Mouse (Mus musculus) T-helper 1 cell (primary cell): ENCODE measurements at regions not wholly inside any gene's neighbourhood (a gene's known extent, or its start where the extent isn't known, plus 50 kb on each side); places are given as distances from the start of the nearest gene placed in this dataset.

Experiments
- in situ Hi-C: fragments of 300-600 bp; cut with MboI, MseI; formaldehyde crosslinking; loops from one replicate; pipeline ENCODE4 v1.15.1; 2025; ENCODE audit warnings: high pct_unique_total_duplicates

DNA sequence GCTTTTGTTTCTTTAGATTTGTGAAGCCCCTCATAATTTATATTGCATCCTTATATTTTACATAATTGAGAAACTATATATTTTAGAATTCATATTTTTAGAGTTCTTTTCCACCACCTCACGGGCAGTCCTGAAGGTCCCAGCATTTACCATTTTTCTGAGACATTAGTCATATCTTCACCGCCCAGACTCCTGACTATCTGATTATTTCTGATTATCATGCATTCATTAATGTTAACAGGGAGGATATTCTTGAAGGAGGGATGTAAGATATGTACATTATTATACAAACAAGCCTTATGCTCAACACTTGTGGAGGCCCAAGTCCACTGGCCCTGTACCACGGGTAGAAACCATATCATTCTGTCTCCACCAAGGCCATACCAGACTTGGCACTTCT, 743.4 kb downstream of the Hace1 start:
- in situ Hi-C loops = no loop called here

DNA sequence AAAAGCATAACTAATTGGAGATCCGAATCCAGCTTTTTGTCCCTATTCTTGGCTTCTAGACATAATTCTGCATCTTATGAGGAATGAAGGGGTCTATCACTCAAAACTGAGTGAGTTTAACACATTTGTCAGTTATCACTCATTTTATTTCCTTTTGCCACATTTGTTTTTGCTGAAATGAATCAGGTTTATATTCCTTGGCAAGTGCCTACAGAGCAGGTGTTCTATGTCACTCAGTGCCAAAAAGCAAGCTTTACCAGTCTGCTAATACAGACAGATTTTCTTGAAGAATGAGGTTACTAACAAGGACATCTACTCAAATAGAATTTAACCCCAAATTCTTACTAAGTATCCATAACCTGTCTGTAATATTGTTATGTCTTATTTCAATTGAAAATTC, 751.4 kb downstream of the Hace1 start:
- in situ Hi-C loops = no loop called here

DNA sequence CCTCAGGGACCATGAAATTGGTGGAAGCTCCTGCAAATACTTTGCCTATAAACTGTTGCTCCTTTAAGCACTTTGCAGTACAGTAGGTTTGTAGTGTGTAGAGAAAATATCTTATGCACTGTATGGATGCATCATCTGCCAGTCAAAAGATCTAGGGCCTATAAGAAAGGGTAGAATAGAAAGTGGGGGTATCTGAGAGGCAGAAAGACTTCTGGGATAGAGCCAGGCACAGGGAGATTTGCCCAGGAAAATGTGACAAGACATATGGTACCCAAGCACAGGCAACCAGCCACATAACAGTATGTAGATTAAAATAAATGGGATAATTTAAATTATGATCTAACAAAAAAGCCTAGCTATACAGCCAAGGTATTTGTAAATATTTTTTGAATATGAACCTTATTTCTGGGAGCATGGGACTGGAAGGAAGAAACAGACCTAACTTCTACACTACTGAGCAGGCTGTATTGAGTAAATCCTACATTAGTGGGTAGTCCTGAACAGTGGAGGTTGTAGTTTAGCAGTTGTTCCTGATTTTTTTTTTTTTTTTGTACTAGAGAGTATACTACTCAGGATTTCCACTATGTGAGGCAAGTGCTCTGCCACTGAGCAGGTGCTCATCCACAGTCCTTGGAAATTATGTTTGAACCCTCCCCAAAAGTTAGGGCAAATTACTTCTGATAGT, 754.1 kb downstream of the Hace1 start:
- in situ Hi-C loops = no loop called here

DNA sequence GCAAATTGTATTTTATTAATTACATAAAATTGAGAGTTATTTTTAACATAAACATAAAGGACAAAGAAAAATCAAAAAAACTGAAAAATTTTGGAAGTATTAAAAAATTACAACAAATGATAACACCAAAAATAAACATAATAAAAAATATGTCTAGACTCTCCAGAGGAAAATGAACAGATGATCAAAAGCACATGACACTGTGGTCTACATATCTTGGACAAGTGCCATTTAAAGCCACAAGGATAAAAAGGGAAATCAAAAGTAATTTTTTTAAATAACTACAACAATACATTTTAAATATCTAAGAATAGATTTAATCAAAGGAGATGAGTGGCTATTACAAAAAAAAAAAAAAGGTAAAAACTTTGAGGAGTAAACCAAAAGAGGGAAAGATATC, 755.6 kb downstream of the Hace1 start:
- in situ Hi-C loops = no loop called here

DNA sequence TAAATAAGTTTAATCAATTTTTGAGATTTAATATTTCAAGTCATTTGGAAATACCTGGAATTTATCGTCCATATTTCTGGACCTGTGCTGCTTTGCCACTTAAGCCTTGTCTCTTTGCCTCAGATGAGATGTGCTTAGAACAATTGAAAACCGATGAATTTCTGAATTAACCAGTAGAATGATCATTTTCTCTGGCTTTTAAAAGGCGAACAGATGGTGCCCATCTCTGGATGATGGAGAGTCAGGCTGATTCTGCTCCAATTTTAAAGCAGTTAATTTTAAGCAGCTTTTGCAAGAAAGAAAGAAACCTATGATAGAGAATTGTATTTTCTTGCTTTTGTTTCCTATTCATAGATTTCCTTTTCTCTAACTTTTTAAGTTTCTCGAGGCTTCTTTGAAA, 767.7 kb downstream of the Hace1 start:
- in situ Hi-C loops = no loop called here

DNA sequence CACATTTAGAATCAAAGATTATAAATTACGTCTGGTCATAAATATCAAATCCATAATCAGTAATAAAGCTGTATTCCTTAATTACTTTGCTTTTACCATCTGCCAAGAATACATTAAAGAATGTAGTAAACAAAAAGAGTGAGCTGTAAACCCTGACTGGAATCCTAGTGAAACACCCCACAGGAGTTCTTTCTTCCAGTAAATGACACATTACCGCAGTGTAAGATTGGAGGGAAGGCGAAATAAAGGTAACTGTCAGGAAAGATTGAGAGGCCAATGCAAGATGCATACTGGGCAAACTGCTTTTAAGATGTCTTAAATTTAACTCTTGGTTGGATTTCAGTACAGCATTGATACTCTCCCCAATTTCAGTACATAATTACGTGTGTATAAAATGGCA, 772.0 kb downstream of the Hace1 start:
- in situ Hi-C loops = no loop called here

DNA sequence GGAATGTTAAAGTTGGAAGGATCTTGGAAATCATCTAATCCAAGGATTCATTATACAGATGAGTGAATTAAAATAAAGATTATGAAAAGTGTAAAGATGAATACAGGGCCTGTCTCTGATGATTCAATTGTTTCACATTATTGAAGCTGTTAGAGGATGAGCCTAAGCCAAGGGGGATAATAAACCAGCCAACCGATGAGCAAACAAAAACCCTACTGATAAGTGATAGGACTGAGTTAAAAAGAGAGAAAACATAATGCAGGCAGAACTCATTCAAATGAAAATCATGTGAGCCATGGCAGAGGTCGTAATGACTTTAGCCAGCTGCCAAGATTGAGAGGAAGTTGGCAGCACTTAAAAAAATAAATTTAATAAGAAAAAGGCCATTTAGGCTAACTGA, 772.6 kb downstream of the Hace1 start:
- in situ Hi-C loops = no loop called here

DNA sequence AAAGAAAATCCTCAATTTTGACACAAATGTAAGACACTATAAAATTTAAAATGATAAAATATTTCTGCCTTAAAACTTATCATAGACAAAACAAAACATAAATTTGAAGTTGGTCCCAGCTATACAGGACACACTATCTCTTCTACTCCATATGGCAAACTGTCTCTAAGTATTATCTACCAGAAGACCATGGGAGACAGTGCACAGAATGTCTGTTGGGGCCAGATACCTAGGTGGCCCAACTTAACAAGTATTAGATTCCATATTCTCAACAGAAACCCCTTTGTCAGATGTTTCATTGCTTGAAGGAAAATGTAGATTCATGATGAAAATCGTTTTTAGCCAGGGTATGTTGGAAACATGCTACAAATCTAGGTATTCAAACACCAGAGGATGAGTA, 779.1 kb downstream of the Hace1 start:
- in situ Hi-C loops = no loop called here

DNA sequence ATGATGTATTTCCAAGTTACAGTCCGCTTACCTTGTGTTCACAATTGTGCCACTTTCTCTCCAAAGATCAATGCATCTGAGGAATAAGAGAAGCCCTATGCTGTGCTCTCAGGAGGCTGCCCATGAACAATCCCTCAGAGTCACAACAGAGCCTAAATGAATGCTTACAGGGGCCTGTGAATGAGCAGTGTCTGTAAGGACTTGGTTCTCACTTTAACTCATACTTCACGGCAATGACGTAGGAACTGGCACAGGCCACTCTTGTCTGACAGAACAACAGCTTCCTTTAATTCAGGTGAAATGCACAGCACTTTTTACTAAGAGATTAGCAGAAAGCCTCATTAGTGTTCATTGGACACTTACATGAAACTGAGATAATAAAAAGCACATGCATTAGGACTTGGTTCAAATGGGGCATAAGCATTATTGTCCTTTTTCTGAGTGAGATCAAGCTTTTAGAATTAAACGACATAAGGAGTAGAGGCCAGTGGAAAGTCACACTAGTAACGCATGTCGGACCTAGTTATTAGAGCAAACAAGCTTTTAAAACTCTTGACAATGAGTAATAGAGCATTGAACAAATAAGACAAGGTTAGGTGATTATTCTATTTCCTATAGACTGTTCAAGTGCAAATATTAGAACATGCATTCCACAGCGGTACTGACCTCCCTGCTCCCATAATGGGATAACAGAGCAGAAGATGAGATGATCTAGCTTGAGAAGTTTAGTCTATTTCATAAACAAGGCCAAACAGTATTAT, 796.3 kb downstream of the Hace1 start:
- in situ Hi-C loops = no loop called here

DNA sequence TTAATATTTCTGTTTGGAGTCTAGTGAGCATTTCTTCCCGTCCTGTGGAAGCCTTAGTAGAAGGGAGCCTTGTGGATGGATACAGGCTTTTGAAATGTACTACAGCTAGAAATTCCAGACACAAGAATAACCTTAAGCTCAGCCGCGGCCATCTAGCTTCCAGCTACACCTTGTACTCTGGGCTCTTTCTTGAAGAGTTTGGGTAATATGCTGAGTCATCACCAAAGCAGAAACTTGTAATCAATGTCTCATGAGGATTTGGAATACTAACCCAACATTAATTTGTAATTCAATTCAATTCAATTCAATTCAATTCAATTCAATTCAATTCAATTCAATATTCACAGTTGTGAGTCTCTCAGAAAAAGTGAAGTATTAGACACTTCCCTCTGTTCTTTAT, 797.0 kb downstream of the Hace1 start:
- in situ Hi-C loops = no loop called here

DNA sequence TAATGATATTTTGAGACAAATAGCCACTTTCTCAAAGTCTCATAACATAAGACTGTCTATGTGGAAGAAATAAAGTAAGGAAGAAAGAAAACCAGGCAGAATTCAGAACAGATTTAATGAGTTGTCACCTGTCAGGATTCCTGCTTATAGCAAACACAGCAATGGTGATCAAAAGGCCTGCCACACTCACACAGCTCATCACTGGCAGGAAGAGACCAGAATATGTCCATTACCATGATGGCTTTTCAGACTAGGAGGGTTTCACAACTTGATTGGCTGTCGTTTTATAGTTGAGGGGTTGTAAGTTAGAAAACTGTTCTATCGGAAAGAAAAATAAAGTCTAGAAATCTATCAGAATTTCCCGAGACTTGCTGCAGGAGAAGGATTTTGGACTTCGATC, 819.5 kb downstream of the Hace1 start:
- in situ Hi-C loops = no loop called here

DNA sequence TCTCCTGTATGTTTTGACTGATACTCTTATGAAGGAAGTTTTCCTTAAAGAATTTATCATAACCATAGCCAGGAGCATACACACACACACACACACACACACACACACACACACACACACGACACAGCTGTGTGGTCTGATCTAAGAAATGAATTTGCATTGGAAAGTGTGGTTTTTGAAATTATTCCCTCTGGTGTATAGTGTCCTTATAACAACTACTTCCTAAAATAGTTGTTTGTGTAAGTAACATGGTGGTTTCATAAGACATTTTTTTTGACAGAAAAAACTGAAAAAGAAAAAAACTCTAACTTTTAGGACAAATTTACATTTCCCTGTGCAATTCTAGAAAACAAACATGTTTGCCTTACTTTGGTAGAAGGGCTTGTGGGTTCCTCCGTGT, 826.3 kb downstream of the Hace1 start:
- in situ Hi-C loops = no loop called here
